Mouse (Mus musculus) megakaryocyte, embryonic 14.5 days (primary cell): ENCODE results near the gene Ank. TPM values are rescaled to one million over a fixed set of nuclear protein-coding genes. Genes with fewer than 3 reads are reported as not detected.
A peak's percentile ranks its signal among the peaks of the same experiment; 100 is the strongest.

Experiments
- H3K27me3 ChIP-seq: replicated peaks from 2 replicates; pipeline ENCODE3; 2012; ENCODE audit warnings: inconsistent platforms
- H3K36me3 ChIP-seq: replicated peaks from 2 replicates; pipeline ENCODE3; 2012; ENCODE audit warnings: low read length, inconsistent platforms, mixed read lengths
- H3K4me1 ChIP-seq: 2 replicates; pipeline ENCODE4 v1.6.1; 2012; ENCODE audit warnings: inconsistent platforms
- H3K4me3 ChIP-seq: replicated peaks from 2 replicates; pipeline ENCODE3; 2012; ENCODE audit warnings: moderate library complexity, mild to moderate bottlenecking, inconsistent platforms
- H3K9me3 ChIP-seq: 2 replicates; pipeline ENCODE4 v1.6.1; 2012; ENCODE audit warnings: inconsistent platforms
- FLI1 ChIP-seq: IDR thresholded peaks from 2 replicates; pipeline ENCODE4 v1.6.1; 2012; ENCODE audit warnings: low read length, inconsistent platforms, mixed read lengths
- GATA1 ChIP-seq: IDR thresholded peaks from 3 replicates; pipeline ENCODE4 v1.6.1; 2012; ENCODE audit warnings: mixed read lengths, low read length, inconsistent platforms, borderline replicate concordance
- polyA plus RNA-seq: library from polyadenylated mRNA; stranded (reverse); fragments of >175 nt; gene quantifications from 2 replicates; pipeline ENCODE4 v1.2.3, GENCODE M21; 2012; ENCODE audit warnings: low replicate concordance; ENCODE audit not compliant: insufficient read depth

The Ank gene
- polyA plus RNA-seq, 1 experiment: 5.0 TPM

GRCm38 (mm10) chr15:27590812-27591211, 124.3 kb downstream of the Ank start:
- Histone ChIP-seq H3K4me3 (no peak overlapping the region), H3K27me3 (no peaks in the 10 kb centered on the region), H3K9me3 (no peaks in the 10 kb centered on the region), H3K4me1 (peaks cover 61% of the 10 kb centered on the region), H3K36me3 (peaks cover 97% of the 10 kb centered on the region)
- TF ChIP-seq GATA1 (no peak), FLI1 (no peak)

GRCm38 (mm10) chr15:27592620-27593320, 126.3 kb downstream of the Ank start:
- peaks cover 76% of the 10 kb centered on the region for H3K4me1 ChIP-seq
- no peaks in the 10 kb centered on the region for H3K27me3 ChIP-seq
- TF ChIP-seq FLI1 (no peak), GATA1 (no peak)
- peaks cover 95% of the 10 kb centered on the region for H3K36me3 ChIP-seq
- H3K9me3 ChIP-seq: no peaks in the 10 kb centered on the region
- peak overlapping the region; percentile 48 for H3K4me3 ChIP-seq

- Histone ChIP-seq H3K36me3 (peaks cover 94% of the 10 kb centered on the region), H3K4me1 (peaks cover 84% of the 10 kb centered on the region)
These were observed 127.2 kb downstream of the Ank start for GRCm38 (mm10) chr15:27593717-27594116.

GRCm38 (mm10) chr15:27594973-27595372, 128.5 kb downstream of the Ank start:
- Histone ChIP-seq H3K4me1 (peaks cover 83% of the 10 kb centered on the region), H3K9me3 (no peaks in the 10 kb centered on the region), H3K27me3 (no peaks in the 10 kb centered on the region), H3K4me3 (no peak overlapping the region), H3K36me3 (peaks cover 96% of the 10 kb centered on the region)
- no peak for TF ChIP-seq FLI1
- no peak for TF ChIP-seq GATA1

More at GRCm38 (mm10) chr15:27593717-27594116, 127.2 kb downstream of the Ank start:
- H3K9me3 ChIP-seq: no peaks in the 10 kb centered on the region
- no peak for TF ChIP-seq FLI1
- TF ChIP-seq GATA1: no peak
- no peaks in the 10 kb centered on the region for H3K27me3 ChIP-seq
- no peak overlapping the region for H3K4me3 ChIP-seq

GRCm38 (mm10) chr15:27595560-27595959, 129.1 kb downstream of the Ank start:
- Histone ChIP-seq H3K4me3 (no peak overlapping the region), H3K4me1 (peaks cover 82% of the 10 kb centered on the region)
- TF ChIP-seq FLI1 (no peak), GATA1 (no peak)

GRCm38 (mm10) chr15:27596463-27597140, 130.1 kb downstream of the Ank start:
- TF ChIP-seq FLI1 (no peak), GATA1 (no peak)
- H3K9me3 ChIP-seq: no peaks in the 10 kb centered on the region
- H3K36me3 ChIP-seq: peaks cover 96% of the 10 kb centered on the region
- no peaks in the 10 kb centered on the region for H3K27me3 ChIP-seq
- H3K4me1 ChIP-seq: peaks cover 77% of the 10 kb centered on the region
- H3K4me3 ChIP-seq: peak overlapping the region; percentile 67

More at GRCm38 (mm10) chr15:27595560-27595959, 129.1 kb downstream of the Ank start:
- Histone ChIP-seq H3K9me3 (no peaks in the 10 kb centered on the region), H3K27me3 (no peaks in the 10 kb centered on the region), H3K36me3 (peaks cover 96% of the 10 kb centered on the region)

GRCm38 (mm10) chr15:27597516-27597915, 131.0 kb downstream of the Ank start:
- H3K4me3 ChIP-seq: no peak overlapping the region
- H3K36me3 ChIP-seq: peaks cover 95% of the 10 kb centered on the region
- peaks cover 71% of the 10 kb centered on the region for H3K4me1 ChIP-seq
- no peaks in the 10 kb centered on the region for H3K27me3 ChIP-seq
- H3K9me3 ChIP-seq: no peaks in the 10 kb centered on the region
- TF ChIP-seq FLI1 (no peak), GATA1 (no peak)

- TF ChIP-seq GATA1 (no peak), FLI1 (no peak)
- Histone ChIP-seq H3K27me3 (no peaks in the 10 kb centered on the region), H3K4me3 (peak overlapping the region; percentile 44), H3K4me1 (peaks cover 62% of the 10 kb centered on the region), H3K36me3 (peaks cover 95% of the 10 kb centered on the region), H3K9me3 (no peaks in the 10 kb centered on the region)
These were observed 132.4 kb downstream of the Ank start for GRCm38 (mm10) chr15:27598786-27599385.

- H3K36me3 ChIP-seq: peaks cover 96% of the 10 kb centered on the region
- TF ChIP-seq GATA1 (no peak), FLI1 (no peak)
- H3K27me3 ChIP-seq: no peaks in the 10 kb centered on the region
- no peak overlapping the region for H3K4me3 ChIP-seq
- no peaks in the 10 kb centered on the region for H3K9me3 ChIP-seq
- H3K4me1 ChIP-seq: peaks cover 63% of the 10 kb centered on the region
These were observed 134.0 kb downstream of the Ank start for GRCm38 (mm10) chr15:27600524-27600923.

GRCm38 (mm10) chr15:27604558-27604957, 138.1 kb downstream of the Ank start:
- Histone ChIP-seq H3K4me3 (no peak overlapping the region), H3K36me3 (peaks cover 99% of the 10 kb centered on the region), H3K4me1 (peaks cover 43% of the 10 kb centered on the region), H3K27me3 (no peaks in the 10 kb centered on the region), H3K9me3 (no peaks in the 10 kb centered on the region)
- TF ChIP-seq FLI1 (no peak), GATA1 (no peak)
